In the genomic region with DNA sequence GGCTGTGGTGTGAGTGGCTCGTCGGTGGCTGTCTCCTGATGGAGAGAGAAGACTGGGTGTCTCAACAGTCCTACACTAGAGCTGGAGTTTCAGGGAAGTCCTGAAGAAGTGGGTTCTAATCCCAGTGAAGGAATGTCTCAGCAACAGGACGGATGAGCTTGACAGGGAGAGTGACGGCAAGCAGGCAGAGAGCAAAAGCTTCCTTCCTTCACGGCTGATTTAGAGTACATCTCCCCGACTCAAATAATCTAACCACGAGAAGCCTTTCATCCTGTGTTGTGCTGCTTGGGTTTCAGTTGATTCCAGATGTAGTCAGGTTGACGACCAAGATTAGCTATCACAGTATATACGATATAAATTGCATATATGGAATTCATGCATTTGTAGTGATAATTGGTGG, we compare ENCODE assay signal across 22 mouse cellular contexts. TPM values are rescaled to one million over a fixed set of nuclear protein-coding genes. Genes with fewer than 3 reads are reported as not detected.
DNase-seq lines count a peak whose midpoint lies in the region; ATAC-seq and TF ChIP-seq lines count a peak whose summit lies in the region.
"Had no signal": no experiment of that assay in that cellular context is flagged by ENCODE, and none has a peak within 500 bp of the region (broad histone marks: within the 10 kb centered on the region; RNA-seq: fewer than 3 reads in every experiment).

No protein-coding gene starts in this region.

- no peak overlapping the region for H3K4me2 ChIP-seq in midbrain, embryonic 11.5 days
- H3K4me2 ChIP-seq: embryonic facial prominence, embryonic 12.5 days; forebrain, embryonic 15.5 days; hindbrain, embryonic 12.5 days; intestine, embryonic 15.5 days had no signal

- whole genome bisulfite sequencing in spleen, adult 2 months, result 53% methylated on average over 9 of the region's 9 CpGs
- 45% methylated on average over 9 of the region's 9 CpGs for WGBS in bone marrow, adult 2 months
- WGBS in midbrain, embryonic 11.5 days, result 91% methylated on average over 9 of the region's 9 CpGs

- no peak for TF ChIP-seq CTCF in spleen, adult 2 months (IDR thresholded peaks at IDR 0.05; ENCODE audit: extremely low read depth, insufficient read depth, insufficient read length, insufficient replicate concordance)
- no peak for TF ChIP-seq CTCF in bone marrow, adult 2 months (IDR thresholded peaks at IDR 0.05; ENCODE audit: control insufficient read depth, insufficient read depth, low read length)

- peak; percentile 32 for ATAC-seq in CD4-positive, CD25-positive, alpha-beta regulatory T cell, adult 4 months
- ATAC-seq in midbrain, embryonic 11.5 days (ENCODE audit: low FRiP score), result no peak
- ATAC-seq: forebrain, embryonic 15.5 days; hindbrain, embryonic 16.5 days; intestine, embryonic 15.5 days; Patski had no signal

- peak overlapping the region; percentile 43; the same call in 1 of the 2 replicates for H3K27ac ChIP-seq in spleen, adult 2 months (ENCODE audit: insufficient read depth, low read length)
- H3K27ac ChIP-seq in bone marrow, adult 2 months (ENCODE audit: control insufficient read depth, insufficient read depth, low read depth, low read length, poor library complexity), result peak overlapping the region; percentile 24; the same call in 1 of the 2 replicates
- no peak overlapping the region for H3K27ac ChIP-seq in midbrain, embryonic 11.5 days (ENCODE audit: low read depth, low read length)
- H3K27ac ChIP-seq: embryonic facial prominence, embryonic 12.5 days; forebrain, embryonic 15.5 days; heart, embryonic 10.5 days; hindbrain, embryonic 12.5 days; intestine, embryonic 15.5 days had no signal

- no peaks in the 10 kb centered on the region for H3K27me3 ChIP-seq in spleen, adult 2 months (ENCODE audit: control insufficient read depth, insufficient read depth, low read length)
- H3K27me3 ChIP-seq in midbrain, embryonic 11.5 days (ENCODE audit: control insufficient read depth, insufficient read depth, low read length), result no peaks in the 10 kb centered on the region
- H3K27me3 ChIP-seq: embryonic facial prominence, embryonic 12.5 days; forebrain, embryonic 15.5 days; hindbrain, embryonic 12.5 days; intestine, embryonic 15.5 days; Patski had no signal

- H3K36me3 ChIP-seq in spleen, adult 2 months (ENCODE audit: control insufficient read depth, insufficient read depth, low read length), result peaks cover 6% of the 10 kb centered on the region
- H3K36me3 ChIP-seq in midbrain, embryonic 11.5 days (ENCODE audit: control insufficient read depth, insufficient read depth, low read length), result peaks cover 2% of the 10 kb centered on the region; the same call in 1 of the 2 replicates
- H3K36me3 ChIP-seq: hindbrain, embryonic 12.5 days had no signal

- no peaks in the 10 kb centered on the region for H3K9me3 ChIP-seq in midbrain, embryonic 11.5 days (ENCODE audit: control insufficient read depth, low read length)
- H3K9me3 ChIP-seq: embryonic facial prominence, embryonic 12.5 days; forebrain, embryonic 15.5 days; heart, embryonic 10.5 days; hindbrain, embryonic 12.5 days; intestine, embryonic 15.5 days had no signal

- TF ChIP-seq POLR2A in spleen, adult 2 months (IDR thresholded peaks at IDR 0.05; ENCODE audit: low read depth, low read length), result no peak
- TF ChIP-seq POLR2A in bone marrow, adult 2 months (IDR thresholded peaks at IDR 0.05; ENCODE audit: borderline replicate concordance, control insufficient read depth, low read depth, low read length), result no peak

- no peak for DNase-seq in spleen, adult 2 months (ENCODE audit: low read depth in 1 of 2, low spot score in 2 of 2)
- DNase-seq in spleen, adult 18-20 months, result no peak
- no peak for DNase-seq in MN1 (ENCODE audit: low spot score)
- DNase-seq in midbrain, embryonic 11.5 days (ENCODE audit: low spot score, missing footprints), result no peak
- DNase-seq in urinary bladder, postnatal 14 days (ENCODE audit: low spot score), result no peak
- DNase-seq: adrenal gland, adult 8-10 months; adrenal gland, postnatal 36 days; cerebellum, adult 11-12 months; cerebellum, adult 9-10 months; cerebellum, postnatal 25 days; gastrocnemius, postnatal 10 days; heart, postnatal 10 days; heart, postnatal 4 days had no signal

- H3K9ac ChIP-seq in midbrain, embryonic 11.5 days (ENCODE audit: low read length), result no peak overlapping the region
- H3K9ac ChIP-seq: embryonic facial prominence, embryonic 12.5 days; forebrain, embryonic 15.5 days; hindbrain, embryonic 12.5 days; intestine, embryonic 15.5 days had no signal

- H3K4me3 ChIP-seq in spleen, adult 2 months (ENCODE audit: extremely low read depth, insufficient read depth, insufficient read length), result no peak overlapping the region
- no peak overlapping the region for H3K4me3 ChIP-seq in bone marrow, adult 2 months (replicated peaks; ENCODE audit: control insufficient read depth, low read depth, low read length)
- no peak overlapping the region for H3K4me3 ChIP-seq in midbrain, embryonic 11.5 days (ENCODE audit: low read depth, low read length)
- H3K4me3 ChIP-seq: embryonic facial prominence, embryonic 12.5 days; forebrain, embryonic 15.5 days; heart, embryonic 10.5 days; hindbrain, embryonic 12.5 days; intestine, embryonic 15.5 days had no signal

- H3K4me1 ChIP-seq in spleen, adult 2 months (ENCODE audit: control insufficient read depth, insufficient read depth, insufficient read length), result peaks cover 22% of the 10 kb centered on the region; the same call in 1 of the 2 replicates
- peaks cover 13% of the 10 kb centered on the region for H3K4me1 ChIP-seq in bone marrow, adult 2 months (ENCODE audit: control insufficient read depth, insufficient read depth, low read length)
- H3K4me1 ChIP-seq in midbrain, embryonic 11.5 days (ENCODE audit: control insufficient read depth, insufficient read depth, low read length), result no peaks in the 10 kb centered on the region
- H3K4me1 ChIP-seq: hindbrain, embryonic 12.5 days had no signal

RNA-seq across cellular contexts. Expression of gene Vrk1, which starts 24.7 kb away (rescaled TPM):
- 8.4 and 9.5 TPM in 2 replicates for polyA plus RNA-seq in spleen, adult 2 months (2012; rRNA removed)
- 100 to 1,000 TPM; 135 to 144 TPM for polyA plus RNA-seq in CD4-positive, CD25-positive, alpha-beta regulatory T cell, adult 4 months (2017; shearing (Covaris generic))
- polyA plus RNA-seq in bone marrow, adult 2 months (2011; ENCODE audit: insufficient read depth, insufficient read length, low replicate concordance, missing spikeins), result 57.4 and 65.8 TPM in 2 replicates
- 98.0 and 106 TPM in 2 replicates for polyA plus RNA-seq in midbrain, embryonic 11.5 days (2014; fragmentation: Nextera tagmentation; extraction: Ambion mirVana)
